Mouse (Mus musculus): ENCODE data around the gene Lrp8.

DNA sequence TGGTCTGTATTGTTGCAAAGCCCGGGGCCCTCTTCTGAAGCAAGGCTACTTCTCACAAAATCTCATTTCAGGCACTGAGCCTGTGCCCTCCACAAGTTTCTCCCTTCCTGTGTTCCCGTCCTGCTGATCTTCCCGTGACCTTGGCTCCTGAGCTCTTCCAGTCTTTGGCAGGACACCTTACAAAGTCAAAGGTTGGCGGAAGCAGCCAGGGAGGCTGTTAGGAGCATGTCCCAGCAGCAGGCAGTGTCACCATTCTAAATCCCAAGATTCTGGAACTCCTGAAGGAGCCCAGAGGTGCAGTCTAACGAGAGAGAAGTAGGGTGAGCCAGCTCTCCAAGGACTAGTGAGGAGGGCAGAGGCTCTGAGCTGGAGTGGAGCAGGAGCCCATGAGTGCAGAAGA lies 46.5 kb downstream of the Lrp8 start:
- no peak for TF ChIP-seq CTCF (IDR thresholded peaks at IDR 0.05; ENCODE audit: extremely low read depth, insufficient read length, insufficient replicate concordance, low read depth, low read length)
- TF ChIP-seq POLR2A (IDR thresholded peaks at IDR 0.05; ENCODE audit: low read depth, low read length) = no peak
